Mouse (Mus musculus) left cerebral cortex, adult 2 months (tissue): ENCODE measurements around the gene Gli3. TPM values are rescaled to one million over a fixed set of nuclear protein-coding genes. Genes with fewer than 3 reads are reported as not detected.

ENCODE experiments used
- DNase-seq, 2 experiments: peaks; one replicate each; pipeline ENCODE4 v3.0.0; 2021 to 2022; ENCODE audit warnings: low spot score in 2 of 2, mixed read lengths in 1 of 2; ENCODE audit errors: extremely low spot score in 1 of 2
- H3K27ac ChIP-seq: fragments of 200-600 bp; 2 replicates; pipeline ENCODE4 v1.8.1; 2022
- H3K4me3 ChIP-seq: fragments of 200-600 bp; 2 replicates; pipeline ENCODE4 v1.8.1; 2022
- CTCF ChIP-seq: fragments of 200-600 bp; IDR thresholded peaks from 2 replicates; pipeline ENCODE4 v1.8.1; 2022; ENCODE audit warnings: antibody characterized with exemption, mild to moderate bottlenecking, moderate library complexity
- intact Hi-C: fragments of 180-260 bp; cut with DNase I; formaldehyde crosslinking; loops from one replicate; pipeline ENCODE4 v1.15.1; 2025
- long read RNA-seq, 2 experiments: library from polyadenylated mRNA; stranded (forward); transcript quantifications; one replicate each; pipeline ENCODE4 v2.0.0; 2021; ENCODE audit warnings: borderline mapping rate in 2 of 2
- total RNA-seq, 2 experiments: library from RNA; stranded (reverse); gene quantifications; 2 replicates each; pipeline ENCODE4 v1.2.3; 2021

The Gli3 gene
- total RNA-seq: 10 to 100 TPM in 1 of 2 experiments, 1 to 10 TPM in 1; 9.9 to 10.0 TPM
- long read RNA-seq, experiment 1, partial matches to known transcripts: 1 of 3 reads
- long read RNA-seq, experiment 1, other reads (novel, unspliced or antisense): 2 of 3 reads
- long read RNA-seq, experiment 2, full-length matches to known transcripts: 3 of 13 reads
- long read RNA-seq, experiment 2, partial matches to known transcripts: 3 of 13 reads
- long read RNA-seq, experiment 2, other reads (novel, unspliced or antisense): 7 of 13 reads

DNA sequence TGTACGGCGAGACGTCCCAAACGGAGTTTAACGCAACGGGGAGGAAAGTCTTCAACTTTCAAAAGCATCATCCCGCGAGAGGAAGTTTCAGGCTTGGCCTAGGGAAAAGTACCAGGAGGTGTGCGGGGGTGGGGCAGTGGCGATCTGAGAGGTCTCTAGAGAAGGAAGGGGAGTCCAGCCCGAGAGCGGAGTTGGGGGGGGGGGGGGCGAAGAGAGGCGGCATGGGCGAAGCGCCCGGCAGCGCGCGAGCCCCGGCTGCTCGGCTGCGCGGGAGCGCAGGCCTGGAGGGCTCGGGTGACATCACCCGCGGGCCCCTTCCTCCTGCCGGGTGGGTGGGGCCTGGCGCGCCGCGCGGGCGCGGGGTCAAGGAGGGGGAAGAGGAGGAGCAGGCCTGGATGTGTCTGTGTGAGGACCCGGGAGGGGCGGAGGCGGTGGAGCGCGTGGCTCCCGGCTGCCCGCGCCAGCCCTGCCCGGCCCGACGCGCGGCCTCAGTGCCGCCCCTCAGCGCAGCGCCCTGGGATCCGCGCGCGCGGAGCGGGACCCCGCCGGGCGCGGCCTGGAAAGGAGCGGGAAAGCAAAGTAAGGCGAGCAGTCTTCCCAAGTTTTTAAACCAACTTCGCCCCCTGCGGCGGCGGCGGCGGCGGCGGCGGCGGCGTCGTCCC lies at the start of gene Gli3:
TSS of gene Gli3 (plus strand) at position 406 of the 662 bp plus-strand sequence.
- Histone ChIP-seq H3K4me3 (peak within 1 kb of the TSS; percentile 55), H3K27ac (peak within 1 kb of the TSS; percentile 40; the same call in 1 of the 2 replicates)
- intact Hi-C loops: no loop called here
- no peak for TF ChIP-seq CTCF
- peak; percentile 17 to 56 for DNase-seq

DNA sequence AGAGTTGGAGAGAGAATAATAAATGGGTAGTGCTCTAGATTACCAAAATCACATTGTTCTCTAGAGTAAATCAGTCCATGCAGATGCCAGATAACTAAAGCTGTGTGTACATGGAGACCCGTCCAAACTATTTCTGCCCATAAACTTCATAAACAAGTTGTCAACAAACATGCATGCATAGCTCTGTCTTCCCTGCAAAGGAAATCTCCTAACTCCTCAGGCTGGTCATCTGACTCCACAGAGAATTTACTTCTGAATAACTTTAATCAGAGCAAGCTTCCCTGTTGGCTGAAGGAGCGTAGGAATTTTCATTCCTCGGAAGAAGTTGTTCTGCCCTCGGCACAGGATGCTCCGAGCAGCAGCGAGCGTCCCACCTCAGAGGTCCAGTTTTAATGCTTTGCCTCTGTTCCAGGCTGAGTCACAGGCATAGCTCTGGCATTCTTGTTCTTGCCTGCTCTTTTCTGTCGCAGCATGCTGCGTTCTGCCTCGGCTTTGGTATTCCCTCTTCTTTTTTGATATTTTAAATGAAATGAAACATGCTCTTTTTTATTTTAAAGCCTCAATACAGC lies 41.8 kb upstream of the Gli3 start:
- intact Hi-C loops: loop anchor here (5.0 kb wide), 1 partner anchor 76 kb away; no protein-coding TSS in a partner anchor
- peak overlapping the region; percentile 17; the same call in 1 of the 2 replicates for H3K4me3 ChIP-seq

DNA sequence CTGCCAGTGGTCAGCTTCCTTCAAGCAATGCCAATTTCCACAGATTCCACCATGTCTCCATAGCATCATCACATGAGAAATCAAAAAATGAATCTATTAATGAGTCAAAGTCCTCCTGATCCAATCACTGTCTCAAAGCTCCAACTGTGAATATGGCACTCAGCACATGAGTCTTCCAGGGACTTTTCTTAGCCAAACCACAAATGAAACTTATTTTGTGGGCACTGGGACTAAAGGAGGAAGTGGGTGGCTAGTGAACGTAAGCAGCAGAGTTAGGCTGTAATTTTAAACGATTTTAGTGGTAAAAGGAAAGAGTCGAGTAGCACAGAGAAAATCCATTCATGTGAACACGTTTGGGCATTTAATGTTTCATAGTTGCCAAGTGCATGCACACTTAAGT lies 21.0 kb upstream of the Gli3 start:
- no peak for DNase-seq
- TF ChIP-seq CTCF: no peak
- intact Hi-C loops: no loop called here
- Histone ChIP-seq H3K27ac (no peak overlapping the region), H3K4me3 (no peak overlapping the region)

More for the DNA sequence above, 41.8 kb upstream of the Gli3 start:
- no peak for TF ChIP-seq CTCF
- no peak overlapping the region for H3K27ac ChIP-seq
- DNase-seq: no peak

DNA sequence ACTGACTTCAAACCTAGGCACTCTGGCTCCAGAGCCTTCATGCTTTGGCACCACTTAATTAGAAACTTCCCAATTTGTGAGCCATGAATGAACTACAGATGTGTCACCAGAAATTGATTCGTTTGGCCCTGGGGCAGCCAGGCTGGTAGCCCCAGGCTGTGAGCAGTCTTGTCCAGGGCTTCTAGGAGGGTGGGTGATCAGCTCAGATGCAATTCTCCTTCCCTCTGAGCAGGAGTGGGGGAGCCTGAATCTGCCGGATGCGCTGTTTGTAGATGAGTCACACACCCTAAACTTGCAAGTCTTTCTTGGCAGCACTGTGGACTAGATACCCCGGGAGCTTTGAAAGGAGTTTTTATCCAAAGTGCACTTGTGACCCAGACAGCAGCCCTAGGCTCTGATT lies 18.7 kb upstream of the Gli3 start:
- Histone ChIP-seq H3K4me3 (no peak overlapping the region), H3K27ac (no peak overlapping the region)
- no peak for TF ChIP-seq CTCF
- DNase-seq: peak in 1 of 2 experiments; percentile 13
- intact Hi-C loops: no loop called here

DNA sequence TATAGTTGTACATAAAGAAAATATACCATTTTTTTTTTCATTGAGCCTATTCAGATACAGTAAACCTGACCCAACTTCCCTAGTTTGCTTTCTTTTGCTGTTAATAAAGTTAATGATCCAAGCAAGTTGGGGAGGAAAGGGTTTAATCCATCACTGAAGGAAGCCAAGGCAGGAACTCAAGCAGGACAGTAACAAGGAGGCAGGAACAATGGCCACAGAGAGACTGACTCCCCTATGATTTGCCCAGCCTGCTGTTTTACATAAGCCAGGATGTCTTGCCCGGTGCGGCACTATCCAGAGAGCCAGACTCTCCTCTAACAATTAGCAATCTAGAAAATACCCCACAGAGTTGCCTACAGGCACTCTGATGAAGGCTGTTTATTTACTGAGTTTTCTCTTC lies 17.4 kb upstream of the Gli3 start:
- no peak overlapping the region for H3K27ac ChIP-seq
- DNase-seq: no peak
- intact Hi-C loops: no loop called here
- TF ChIP-seq CTCF: no peak
- H3K4me3 ChIP-seq: no peak overlapping the region

DNA sequence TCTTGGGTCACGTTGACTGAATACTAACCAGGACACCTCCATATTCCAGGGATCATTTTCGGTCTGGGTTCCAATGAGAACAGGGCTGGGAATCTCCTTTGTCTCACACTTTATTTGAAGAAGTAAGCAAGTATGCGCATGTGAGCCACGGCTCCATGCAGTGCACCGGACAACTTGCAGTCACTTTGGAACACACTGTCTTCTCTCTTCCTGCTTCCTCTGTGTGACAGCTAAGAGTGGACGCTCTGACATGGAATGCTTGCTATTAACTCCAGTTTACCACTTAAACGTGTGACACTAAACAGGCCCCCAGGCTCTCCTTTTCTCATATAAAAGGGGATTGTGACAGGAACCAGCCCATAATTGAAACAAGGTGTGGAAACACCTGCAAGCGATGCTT lies 17.0 kb upstream of the Gli3 start:
- intact Hi-C loops: no loop called here
- no peak for DNase-seq
- Histone ChIP-seq H3K27ac (no peak overlapping the region), H3K4me3 (no peak overlapping the region)
- TF ChIP-seq CTCF: no peak

DNA sequence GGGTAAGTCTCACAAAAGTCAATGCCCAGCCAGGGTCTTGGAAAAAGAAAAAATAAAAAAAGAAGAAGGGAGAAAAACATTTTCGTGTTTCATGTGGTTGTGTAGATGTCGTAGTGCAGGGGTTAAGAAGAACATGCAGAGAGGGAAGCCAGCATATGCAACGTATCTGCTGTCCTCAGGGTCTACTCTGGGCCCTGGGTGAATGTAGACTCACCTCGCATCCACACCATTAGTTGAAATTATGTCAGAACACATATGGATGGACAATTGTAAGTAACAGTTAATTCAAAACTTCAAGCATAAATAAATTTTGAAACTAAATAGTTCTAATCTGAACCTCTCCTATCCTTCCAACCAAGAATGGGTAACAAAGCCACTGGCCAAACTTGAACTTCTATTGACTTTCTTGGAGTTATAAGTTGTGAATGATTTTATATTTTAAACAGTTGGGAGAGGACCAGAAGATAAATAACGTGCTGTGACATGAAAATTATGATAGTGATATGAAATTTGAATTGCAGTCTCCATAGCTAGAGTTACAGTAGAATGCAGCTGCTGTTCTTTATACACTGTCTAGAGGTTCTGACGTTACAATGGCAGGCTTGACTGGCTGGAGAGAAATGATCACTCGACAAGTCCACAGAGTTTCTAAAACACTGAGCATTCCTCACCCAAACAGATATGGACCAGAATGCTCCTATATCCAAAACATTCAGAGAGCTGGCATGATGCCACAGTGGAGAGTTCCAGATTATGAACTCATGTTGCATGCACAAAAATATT lies 16.1 kb upstream of the Gli3 start:
- DNase-seq: no peak
- no peak for TF ChIP-seq CTCF
- Histone ChIP-seq H3K4me3 (no peak overlapping the region), H3K27ac (no peak overlapping the region)
- intact Hi-C loops: no loop called here

DNA sequence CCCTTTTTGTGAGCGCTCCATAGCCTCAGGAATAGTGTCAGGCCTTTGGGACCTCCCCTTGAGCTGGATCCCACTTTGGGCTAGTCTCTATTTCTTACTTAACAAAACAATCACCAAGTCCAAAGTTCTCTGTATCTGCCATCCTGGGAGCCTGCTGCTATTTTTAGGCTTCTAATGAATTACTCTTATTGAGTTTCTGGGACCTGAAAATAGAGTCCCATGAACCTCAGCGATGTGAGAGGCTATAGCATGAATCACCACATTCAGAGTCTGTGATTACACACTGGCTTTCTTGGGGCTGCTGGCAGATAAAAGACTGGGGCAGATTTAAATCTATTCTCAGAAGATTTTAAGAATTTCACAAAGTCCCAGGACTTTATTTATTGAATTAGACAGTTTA lies 12.1 kb upstream of the Gli3 start:
- no peak for TF ChIP-seq CTCF
- intact Hi-C loops: no loop called here

DNA sequence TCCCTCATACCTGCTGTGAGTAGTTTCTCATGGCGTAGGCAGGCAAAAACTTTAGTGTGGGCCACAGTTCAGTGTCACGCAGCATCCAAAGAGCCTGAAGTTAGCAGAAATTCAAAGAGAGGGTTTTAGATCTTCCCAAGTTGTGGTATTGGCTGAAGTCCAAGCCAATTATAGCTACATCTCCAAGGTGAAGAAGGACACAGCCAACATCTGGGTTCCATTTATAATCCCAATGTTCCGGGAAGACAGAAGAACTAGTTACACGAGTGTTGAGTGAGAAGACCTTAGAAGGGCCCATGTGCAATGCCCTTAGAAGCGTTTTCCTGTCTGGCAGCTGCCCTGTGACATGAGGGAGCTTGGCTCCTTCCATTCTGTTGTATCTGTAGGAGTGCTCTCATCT lies 5.2 kb upstream of the Gli3 start:
- no peak for TF ChIP-seq CTCF
- H3K27ac ChIP-seq: no peak overlapping the region
- intact Hi-C loops: no loop called here
- H3K4me3 ChIP-seq: no peak overlapping the region
- no peak for DNase-seq

More for the DNA sequence above, 12.1 kb upstream of the Gli3 start:
- Histone ChIP-seq H3K27ac (no peak overlapping the region), H3K4me3 (no peak overlapping the region)
- DNase-seq: no peak

DNA sequence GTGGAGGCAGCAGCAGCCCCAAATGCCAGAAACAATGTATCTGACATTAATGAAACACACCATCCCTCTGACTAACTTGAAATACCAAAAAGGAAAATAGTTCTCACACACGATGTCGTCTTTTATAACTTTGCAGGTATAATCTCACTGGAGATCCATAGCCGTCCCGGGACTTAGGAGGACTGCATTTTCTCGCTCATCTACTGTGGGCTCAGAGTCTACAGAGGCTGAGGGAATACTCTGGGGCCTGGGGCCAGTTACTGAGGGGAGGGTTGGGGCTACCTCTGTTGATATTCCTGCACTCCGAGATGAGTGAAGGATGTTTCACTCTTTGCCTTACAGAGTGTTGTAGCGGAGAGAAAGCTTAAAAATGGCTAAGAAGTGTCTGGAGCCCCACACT lies 1.1 kb upstream of the Gli3 start:
- TF ChIP-seq CTCF: no peak
- intact Hi-C loops: no loop called here
- no peak for DNase-seq
- Histone ChIP-seq H3K4me3 (no peak overlapping the region), H3K27ac (no peak overlapping the region)

DNA sequence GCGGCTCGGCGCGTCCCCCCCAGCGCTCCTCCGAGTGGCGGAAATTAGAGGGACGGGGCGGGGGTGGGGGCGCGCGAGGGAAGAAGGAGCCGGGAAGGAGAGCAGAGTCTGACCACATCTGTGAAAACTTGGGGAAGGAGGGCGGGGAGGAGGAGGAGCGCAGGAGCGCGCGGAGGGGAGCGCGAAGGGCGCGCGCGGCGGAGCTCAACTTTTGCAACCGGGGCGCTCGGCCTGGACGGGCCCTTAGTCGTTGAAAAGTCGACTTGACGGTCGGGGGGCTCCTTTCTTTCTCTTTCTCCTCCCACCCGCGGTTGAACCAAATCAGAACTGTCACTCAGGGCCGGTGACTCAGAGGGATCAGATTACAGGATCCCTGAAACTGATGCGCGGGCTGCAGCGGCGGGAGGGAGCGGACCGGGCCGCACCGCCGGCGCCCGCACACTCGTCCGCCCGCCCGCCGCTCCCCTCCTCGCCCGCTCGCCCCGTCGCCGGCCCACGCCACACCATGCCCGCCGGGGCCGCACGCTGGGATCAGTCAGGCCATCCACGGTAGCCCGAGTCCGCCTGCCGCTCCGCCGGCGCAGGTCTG lies 551 bp downstream of the Gli3 start:
- H3K4me3 ChIP-seq: peak overlapping the region; percentile 55
- peak; percentile 14 to 21 for DNase-seq
- intact Hi-C loops: no loop called here
- TF ChIP-seq CTCF: no peak
- H3K27ac ChIP-seq: peak overlapping the region; percentile 40; the same call in 1 of the 2 replicates
